Comparison of ENCODE assay signal across 7 mouse cellular contexts in the genomic region with DNA sequence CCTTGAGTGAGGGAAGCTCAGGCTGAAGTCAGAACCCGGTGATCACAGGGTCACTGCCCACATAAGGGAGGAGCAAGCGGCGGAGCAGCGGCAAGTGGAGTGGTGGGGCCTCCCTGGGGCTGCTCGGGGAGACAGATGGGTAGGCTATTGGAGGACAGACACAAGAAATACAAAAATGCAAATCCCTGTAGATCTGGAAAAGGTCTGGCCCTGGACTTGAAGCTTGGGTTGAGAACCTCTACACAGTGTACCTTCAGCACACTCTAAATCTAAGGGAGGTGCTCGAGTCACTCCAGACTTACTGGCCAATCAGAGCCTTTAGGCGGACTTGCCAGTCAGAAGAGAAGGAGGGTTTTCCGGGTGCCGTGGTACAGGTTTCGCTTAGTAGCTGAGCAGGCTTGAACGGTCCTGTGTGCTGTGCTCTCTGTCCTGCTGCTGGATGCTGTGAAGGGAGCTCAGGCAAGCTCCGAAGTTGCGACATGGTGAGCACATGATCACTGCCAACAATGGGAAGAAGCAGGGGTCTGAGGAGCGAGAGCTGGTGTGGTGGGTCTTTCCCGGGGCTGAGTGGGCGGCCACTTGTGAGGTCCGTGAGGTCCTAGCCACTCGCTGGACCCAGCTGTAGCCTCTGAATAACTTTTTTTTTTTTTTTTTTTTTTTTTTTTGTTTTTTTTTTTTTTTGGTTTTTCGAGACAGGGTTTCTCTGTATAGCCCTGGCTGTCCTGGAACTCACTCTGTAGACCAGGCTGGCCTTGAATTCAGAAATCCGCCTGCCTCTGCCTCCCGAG.
DNase-seq lines count a peak whose midpoint lies in the region; ATAC-seq lines count a peak whose summit lies in the region.
"Not testable (repeated sequence)": the region's sequence is repeated elsewhere in the genome, so short reads cannot be mapped to it uniquely, and the experiment has no call there.

No protein-coding gene starts in this region.

- not testable (repeated sequence) for H3K27ac ChIP-seq in embryonic facial prominence, embryonic 11.5 days (replicated peaks; ENCODE audit: low read depth, low read length); midbrain, embryonic 13.5 days
- peak overlapping the region; percentile 84 for H3K27ac ChIP-seq in limb, embryonic 10.5 days

- H3K4me3 ChIP-seq in embryonic facial prominence, embryonic 11.5 days (ENCODE audit: low read depth, low read length), result peak overlapping the region; percentile 49
- peak overlapping the region; percentile 57 for H3K4me3 ChIP-seq in limb, embryonic 10.5 days
- H3K4me3 ChIP-seq in midbrain, embryonic 13.5 days (replicated peaks), result peak overlapping the region; percentile 50

- not testable (repeated sequence) for H3K9me3 ChIP-seq in embryonic facial prominence, embryonic 11.5 days (replicated peaks; ENCODE audit: control insufficient read depth, low read length); limb, embryonic 10.5 days (replicated peaks); midbrain, embryonic 13.5 days

- peak; percentile 84 for DNase-seq in adrenal gland, postnatal 14 days
- DNase-seq in embryonic facial prominence, embryonic 11.5 days (ENCODE audit: low spot score), result peak; percentile 79
- DNase-seq in kidney, adult 11 months, result peak; percentile 84
- peak; percentile 80 for DNase-seq in limb, embryonic 10.5 days (ENCODE audit: low spot score)
- DNase-seq in spleen, adult 18-20 months, result peak; percentile 51 to 64

- H3K27me3 ChIP-seq in embryonic facial prominence, embryonic 11.5 days (ENCODE audit: control insufficient read depth, insufficient read depth, low read length); limb, embryonic 10.5 days (ENCODE audit: low read depth, poor library complexity, severe bottlenecking); midbrain, embryonic 13.5 days: not testable (repeated sequence)

- WGBS in embryonic facial prominence, embryonic 11.5 days, result 18% methylated on average over 20 of the region's 21 CpGs
- WGBS in limb, embryonic 10.5 days, result 11% methylated on average over 20 of the region's 21 CpGs
- WGBS in midbrain, embryonic 13.5 days, result 15% methylated on average over 20 of the region's 21 CpGs

- peak overlapping the region; percentile 47 for H3K4me2 ChIP-seq in embryonic facial prominence, embryonic 11.5 days (ENCODE audit: low read depth, low read length)
- H3K4me2 ChIP-seq in midbrain, embryonic 13.5 days (replicated peaks), result peak overlapping the region; percentile 58

- ATAC-seq in embryonic facial prominence, embryonic 11.5 days (replicated peaks; ENCODE audit: insufficient number of reproducible peaks, low FRiP score, low TSS enrichment, low read depth), result peak; percentile 99
- peak; percentile 99 for ATAC-seq in granulocyte monocyte progenitor cell, adult 5-6 weeks (replicated peaks; ENCODE audit: poor library complexity, severe bottlenecking)
- ATAC-seq in midbrain, embryonic 13.5 days, result peak; percentile 98

- H3K9ac ChIP-seq in embryonic facial prominence, embryonic 11.5 days (replicated peaks; ENCODE audit: low read length), result peak overlapping the region; percentile 69
- H3K9ac ChIP-seq in midbrain, embryonic 13.5 days (replicated peaks), result peak overlapping the region; percentile 60

- not testable (repeated sequence) for H3K4me1 ChIP-seq in embryonic facial prominence, embryonic 11.5 days (ENCODE audit: control insufficient read depth, insufficient read depth, low read length); limb, embryonic 10.5 days; midbrain, embryonic 13.5 days (replicated peaks)

- not testable (repeated sequence) for H3K36me3 ChIP-seq in embryonic facial prominence, embryonic 11.5 days (replicated peaks; ENCODE audit: control insufficient read depth, insufficient read depth, low read depth, low read length); limb, embryonic 10.5 days; midbrain, embryonic 13.5 days
